Mouse (Mus musculus) CH12.LX (cell line): ENCODE measurements at regions not wholly inside any gene's neighbourhood (a gene's known extent, or its start where the extent isn't known, plus 50 kb on each side); places are given as distances from the start of the nearest gene placed in this dataset.

Source experiments
- DNase-seq: peaks from one replicate; pipeline ENCODE4 v3.0.0-alpha.2; 2013; ENCODE audit errors: extremely low read depth
- H3K27ac ChIP-seq: 2 replicates; pipeline ENCODE4 v1.5.1; 2012; ENCODE audit warnings: low read depth, mild to moderate bottlenecking, control low read depth, moderate library complexity; ENCODE audit not compliant: insufficient read depth
- H3K27me3 ChIP-seq: replicated peaks from 2 replicates; pipeline ENCODE3; 2012; ENCODE audit warnings: inconsistent platforms
- H3K36me3 ChIP-seq, 2 experiments: replicated peaks in 1 of 2; 2 replicates each; pipeline versions ENCODE3 to v1.6.1; 2012; ENCODE audit warnings: inconsistent platforms in 1 of 2, low read length in 1 of 2, mild to moderate bottlenecking in 1 of 2, mixed read lengths in 1 of 2, moderate library complexity in 1 of 2; ENCODE audit not compliant: control insufficient read depth in 1 of 2, insufficient read depth in 1 of 2
- H3K4me1 ChIP-seq, 2 experiments: 2 replicates each; pipeline ENCODE4 v1.6.1; 2012; ENCODE audit warnings: inconsistent platforms in 1 of 2, moderate library complexity in 1 of 2; ENCODE audit not compliant: insufficient read depth in 2 of 2, control insufficient read depth in 1 of 2
- H3K4me2 ChIP-seq: 2 replicates; pipeline ENCODE4 v1.6.1; 2012; ENCODE audit warnings: low read depth, mild to moderate bottlenecking, control low read depth; ENCODE audit not compliant: poor library complexity, insufficient read depth, severe bottlenecking
- H3K4me3 ChIP-seq, 3 experiments: fragments of 150-350 bp in 1 of 3; sonication (generic) in 1 of 3; replicated peaks in 1 of 3; 2 replicates each; pipeline versions ENCODE3 to v1.5.1; 2011 to 2012; ENCODE audit warnings: low read depth in 2 of 3, low read length in 2 of 3, mild to moderate bottlenecking in 2 of 3, moderate library complexity in 2 of 3, control low read depth in 1 of 3, improper control_type of control experiment in 1 of 3, inconsistent platforms in 1 of 3, mixed read lengths in 1 of 3; ENCODE audit not compliant: poor library complexity in 1 of 3
- H3K79me2 ChIP-seq: replicated peaks from 2 replicates; pipeline ENCODE4 v1.6.1; 2012; ENCODE audit warnings: mild to moderate bottlenecking, moderate library complexity; ENCODE audit not compliant: control insufficient read depth, poor library complexity, insufficient read depth, severe bottlenecking; ENCODE audit errors: extremely low read depth
- H3K9ac ChIP-seq: 2 replicates; pipeline ENCODE4 v1.6.1; 2012; ENCODE audit warnings: low read depth, mild to moderate bottlenecking, control low read depth, moderate library complexity; ENCODE audit not compliant: insufficient read depth
- H3K9me3 ChIP-seq: replicated peaks from 2 replicates; pipeline ENCODE3; 2012; ENCODE audit warnings: low read length, inconsistent platforms, mixed read lengths
- BHLHE40 ChIP-seq: IDR thresholded peaks from 2 replicates; pipeline ENCODE4 v1.6.1; 2011; ENCODE audit warnings: mild to moderate bottlenecking, low read depth, low read length, improper control_type of control experiment
- CHD2 ChIP-seq: IDR thresholded peaks from 2 replicates; pipeline ENCODE4 v1.6.1; 2011; ENCODE audit warnings: low read length, improper control_type of control experiment
- E2F4 ChIP-seq: IDR thresholded peaks from 2 replicates; pipeline ENCODE4 v1.6.1; 2011; ENCODE audit warnings: low read depth, low read length, improper control_type of control experiment; ENCODE audit not compliant: insufficient replicate concordance
- EP300 ChIP-seq: IDR thresholded peaks from 2 replicates; pipeline ENCODE4 v1.6.1; 2011; ENCODE audit warnings: low read length, improper control_type of control experiment
- ETS1 ChIP-seq: conservative IDR thresholded peaks from 2 replicates; pipeline ENCODE4 v1.6.1; 2012; ENCODE audit warnings: low read depth, mild to moderate bottlenecking, inconsistent platforms, low read length, improper control_type of control experiment, moderate library complexity
- GABPA ChIP-seq: IDR thresholded peaks from 2 replicates; pipeline ENCODE4 v1.6.1; 2012; ENCODE audit warnings: low read depth, low read length, improper control_type of control experiment, inconsistent platforms; ENCODE audit not compliant: insufficient replicate concordance
- IRF4 ChIP-seq: IDR thresholded peaks from 2 replicates; pipeline ENCODE4 v1.6.1; 2014; ENCODE audit warnings: low read depth, mild to moderate bottlenecking, inconsistent platforms, low read length, improper control_type of control experiment
- KAT2A ChIP-seq: IDR thresholded peaks from 2 replicates; pipeline ENCODE4 v1.6.1; 2012; ENCODE audit warnings: low read length, improper control_type of control experiment, inconsistent platforms; ENCODE audit not compliant: insufficient replicate concordance
- MAFK ChIP-seq: IDR thresholded peaks from 2 replicates; pipeline ENCODE4 v1.6.1; 2011; ENCODE audit warnings: low read length, improper control_type of control experiment; ENCODE audit not compliant: insufficient replicate concordance
- MAZ ChIP-seq: IDR thresholded peaks from 2 replicates; pipeline ENCODE4 v1.6.1; 2012; ENCODE audit warnings: low read depth, mild to moderate bottlenecking, inconsistent platforms, low read length, improper control_type of control experiment, moderate library complexity
- PAX5 ChIP-seq: IDR thresholded peaks from 2 replicates; pipeline ENCODE4 v1.6.1; 2012; ENCODE audit warnings: low read length, inconsistent platforms, mixed read lengths
- POLR2A ChIP-seq: IDR thresholded peaks from 2 replicates; pipeline ENCODE4 v1.6.1; 2011; ENCODE audit warnings: low read depth, mild to moderate bottlenecking, improper control_type of control experiment, low read length
- RCOR1 ChIP-seq: conservative IDR thresholded peaks from 2 replicates; pipeline ENCODE4 v1.6.1; 2012; ENCODE audit warnings: low read depth, mild to moderate bottlenecking, inconsistent platforms, low read length, improper control_type of control experiment
- SIN3A ChIP-seq: IDR thresholded peaks from 2 replicates; pipeline ENCODE4 v1.6.1; 2012; ENCODE audit warnings: low read length, improper control_type of control experiment, inconsistent platforms
- TBP ChIP-seq: conservative IDR thresholded peaks from 2 replicates; pipeline ENCODE4 v1.6.1; 2011; ENCODE audit warnings: low read depth, low read length, improper control_type of control experiment
- USF2 ChIP-seq: conservative IDR thresholded peaks from 2 replicates; pipeline ENCODE4 v1.6.1; 2011; ENCODE audit warnings: low read depth, low read length, improper control_type of control experiment
- ZMIZ1 ChIP-seq: IDR thresholded peaks from 2 replicates; pipeline ENCODE4 v1.6.1; 2012; ENCODE audit warnings: low read depth, mild to moderate bottlenecking, inconsistent platforms, low read length, improper control_type of control experiment
- dilution Hi-C: fragments of 300-500 bp; cut with MboI; formaldehyde crosslinking; loops from 2 replicates; pipeline ENCODE4 v1.14.3; 2020; ENCODE audit warnings: low sequenced_read_pairs; ENCODE audit not compliant: extremely low pct_unique_long_range_greater_than_20kb, extremely low pct_ligation_motif_present
- in situ Hi-C: fragments of 300-500 bp; cut with MboI; formaldehyde crosslinking; loops from 3 replicates; pipeline ENCODE4 v1.14.3; 2019; ENCODE audit warnings: low sequenced_read_pairs, low pct_ligation_motif_present, low pct_unique_long_range_greater_than_20kb, mixed read lengths

DNA sequence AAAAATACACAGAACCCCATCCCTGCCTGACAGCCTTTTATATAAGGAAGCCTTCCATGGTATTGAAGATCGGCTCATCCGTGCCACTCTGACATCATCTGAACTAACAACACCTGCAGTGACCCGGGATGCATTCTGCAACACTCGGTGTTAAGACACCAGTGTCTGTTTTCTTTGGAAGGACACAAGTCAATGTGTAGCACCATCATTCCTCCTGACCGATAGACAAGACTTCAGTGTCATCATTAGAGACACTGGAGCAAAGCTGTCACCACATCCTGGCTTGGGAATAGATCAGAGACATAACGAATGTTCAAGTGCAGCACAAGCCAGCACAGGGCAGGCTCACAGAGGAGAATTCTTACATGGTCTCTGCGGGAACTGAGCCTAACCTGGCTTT lies 77.5 kb upstream of the Runx1 start:
- Histone ChIP-seq H3K4me3 (no peak overlapping the region), H3K27me3 (no peaks in the 10 kb centered on the region), H3K9ac (no peak overlapping the region), H3K9me3 (no peaks in the 10 kb centered on the region), H3K36me3 (no peaks in the 10 kb centered on the region), H3K4me1 (peaks cover 9 to 26% of the 10 kb centered on the region in 2 experiments; a peak in 3 of 4 replicates), H3K4me2 (no peak overlapping the region), H3K27ac (no peak overlapping the region), H3K79me2 (no peaks in the 10 kb centered on the region)
- in situ Hi-C loops: no loop called here
- TF ChIP-seq KAT2A (no peak), GABPA (no peak), PAX5 (no peak), USF2 (no peak), TBP (no peak), SIN3A (no peak), POLR2A (no peak)
- dilution Hi-C loops: no loop called here
- no peak for DNase-seq

DNA sequence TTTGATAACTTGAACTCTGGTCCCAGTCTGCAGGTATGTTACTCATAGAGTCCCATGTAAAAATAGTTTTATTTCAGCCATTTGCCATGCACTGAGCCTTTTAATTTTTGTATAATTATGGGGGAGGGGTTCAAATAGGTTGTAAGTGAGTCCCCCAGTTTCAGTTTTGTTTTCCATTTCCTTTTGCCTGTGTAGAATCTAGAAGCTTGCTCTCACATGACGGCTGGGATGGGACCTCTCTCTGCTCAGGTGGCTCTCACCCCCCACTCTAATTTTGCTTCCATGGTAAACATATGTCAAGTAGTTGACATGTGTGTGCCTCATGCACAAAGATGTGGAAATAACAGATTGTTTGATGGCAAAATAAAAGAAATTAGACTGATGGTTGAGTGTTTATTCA lies 73.8 kb upstream of the Runx1 start:
- DNase-seq: peak; percentile 18
- H3K4me3 ChIP-seq: no peak overlapping the region
- H3K27ac ChIP-seq: no peak overlapping the region
- peaks cover 9 to 26% of the 10 kb centered on the region in 2 experiments; a peak in 3 of 4 replicates for H3K4me1 ChIP-seq
- dilution Hi-C loops: no loop called here
- H3K27me3 ChIP-seq: no peaks in the 10 kb centered on the region
- H3K4me2 ChIP-seq: peak overlapping the region; percentile 29; the same call in 1 of the 2 replicates
- no peak overlapping the region for H3K9ac ChIP-seq
- no peaks in the 10 kb centered on the region for H3K79me2 ChIP-seq
- peak; percentile 35; the same call in 1 of the 2 replicates for TF ChIP-seq ETS1
- no peak for TF ChIP-seq PAX5
- no peak for TF ChIP-seq E2F4
- TF ChIP-seq ZMIZ1: no peak
- peak; percentile 62; the same call in 1 of the 2 replicates for TF ChIP-seq IRF4
- TF ChIP-seq EP300: peak; percentile 46; the same call in 1 of the 2 replicates
- no peak for TF ChIP-seq CHD2
- peak; percentile 47; the same call in 1 of the 2 replicates for TF ChIP-seq BHLHE40
- no peak for TF ChIP-seq MAZ
- no peak for TF ChIP-seq MAFK
- no peak for TF ChIP-seq RCOR1
- TF ChIP-seq, all 38 proteins: peak for 4
- in situ Hi-C loops: no loop called here
- Histone ChIP-seq H3K9me3 (no peaks in the 10 kb centered on the region), H3K36me3 (no peaks in the 10 kb centered on the region)
